Mouse (Mus musculus): ENCODE data around the gene Pak4. TPM values are rescaled to one million over a fixed set of nuclear protein-coding genes. Genes with fewer than 3 reads are reported as not detected.

Gene Pak4
- polyA plus RNA-seq, 1 experiment = 10.5 TPM

DNA sequence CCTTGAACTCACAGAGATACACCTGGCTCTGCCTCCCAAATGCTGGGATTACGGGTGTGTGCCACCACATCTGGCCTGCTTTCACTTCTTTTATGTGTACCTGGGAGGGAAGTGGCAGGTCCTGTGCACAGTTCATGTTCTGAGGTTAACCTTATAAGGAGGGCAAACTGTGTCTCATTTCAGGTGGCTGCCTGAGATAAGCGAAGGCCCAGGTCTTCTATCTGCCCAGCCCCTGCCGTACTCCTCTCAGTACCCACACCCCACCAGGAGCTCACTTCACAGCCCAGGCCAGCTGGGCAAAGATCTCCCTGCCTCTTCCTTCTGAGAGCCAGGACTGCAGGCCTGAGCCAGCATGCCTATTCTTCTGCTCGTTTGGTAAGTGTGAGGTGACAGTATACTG, 16.3 kb downstream of the Pak4 start:
- no peak for TF ChIP-seq CTCF (IDR thresholded peaks at IDR 0.05; ENCODE audit: borderline replicate concordance, insufficient read depth, low read length)
- no peak for TF ChIP-seq POLR2A (IDR thresholded peaks at IDR 0.05; ENCODE audit: low read depth, low read length)

GRCm38 (mm10) chr7:28579826-28580225, 18.2 kb downstream of the Pak4 start:
- H3K4me3 ChIP-seq (ENCODE audit: insufficient read depth, low read length) = no peak overlapping the region
- no peak overlapping the region for H3K27ac ChIP-seq (ENCODE audit: insufficient read depth, low read length)
- H3K4me1 ChIP-seq (ENCODE audit: control insufficient read depth, insufficient read depth, low read length) = peaks cover 13% of the 10 kb centered on the region; the same call in 1 of the 2 replicates
- TF ChIP-seq POLR2A (IDR thresholded peaks at IDR 0.05; ENCODE audit: low read depth, low read length) (no peak), CTCF (IDR thresholded peaks at IDR 0.05; ENCODE audit: borderline replicate concordance, insufficient read depth, low read length) (no peak)

More for the DNA sequence above, 16.3 kb downstream of the Pak4 start:
- no peak overlapping the region for H3K4me3 ChIP-seq (ENCODE audit: insufficient read depth, low read length)
- no peak overlapping the region for H3K27ac ChIP-seq (ENCODE audit: insufficient read depth, low read length)
- peaks cover 13% of the 10 kb centered on the region for H3K4me1 ChIP-seq (ENCODE audit: control insufficient read depth, insufficient read depth, low read length)

DNA sequence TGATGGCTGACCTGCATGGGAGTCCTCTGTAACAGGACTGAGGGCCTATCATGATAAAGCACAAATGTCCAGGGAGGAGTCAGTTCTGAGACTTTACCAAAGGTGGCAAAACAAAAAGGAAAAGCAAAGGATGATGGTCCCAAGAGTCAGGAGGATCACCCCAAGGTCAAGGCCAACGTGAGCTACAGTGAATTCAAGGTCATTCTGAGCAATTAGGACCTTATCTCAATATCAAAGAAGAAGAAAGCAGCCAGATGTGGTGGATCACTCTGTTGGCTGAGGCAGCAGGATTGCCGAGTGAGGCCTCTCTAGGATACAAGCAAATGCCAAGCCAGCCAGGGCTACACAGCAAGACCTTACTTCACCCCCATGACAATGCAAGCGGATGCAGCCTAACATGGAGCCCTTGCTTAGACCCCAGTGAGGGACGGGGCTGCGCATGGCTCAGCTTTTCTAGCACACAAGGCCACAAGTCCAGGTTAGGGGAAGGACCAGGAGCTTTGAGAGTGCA, 19.4 kb downstream of the Pak4 start:
- Histone ChIP-seq H3K27ac (ENCODE audit: insufficient read depth, low read length) (no peak overlapping the region), H3K4me1 (ENCODE audit: control insufficient read depth, insufficient read depth, low read length) (peaks cover 13% of the 10 kb centered on the region; the same call in 1 of the 2 replicates), H3K4me3 (ENCODE audit: insufficient read depth, low read length) (no peak overlapping the region)
- no peak for TF ChIP-seq CTCF (IDR thresholded peaks at IDR 0.05; ENCODE audit: borderline replicate concordance, insufficient read depth, low read length)
- TF ChIP-seq POLR2A (IDR thresholded peaks at IDR 0.05; ENCODE audit: low read depth, low read length) = no peak

GRCm38 (mm10) chr7:28577826-28578542, 20.0 kb downstream of the Pak4 start:
- no peak for TF ChIP-seq POLR2A (IDR thresholded peaks at IDR 0.05; ENCODE audit: low read depth, low read length)
- TF ChIP-seq CTCF (IDR thresholded peaks at IDR 0.05; ENCODE audit: borderline replicate concordance, insufficient read depth, low read length) = no peak
- Histone ChIP-seq H3K4me1 (ENCODE audit: control insufficient read depth, insufficient read depth, low read length) (peaks cover 13% of the 10 kb centered on the region; the same call in 1 of the 2 replicates), H3K27ac (ENCODE audit: insufficient read depth, low read length) (no peak overlapping the region), H3K4me3 (ENCODE audit: insufficient read depth, low read length) (no peak overlapping the region)

DNA sequence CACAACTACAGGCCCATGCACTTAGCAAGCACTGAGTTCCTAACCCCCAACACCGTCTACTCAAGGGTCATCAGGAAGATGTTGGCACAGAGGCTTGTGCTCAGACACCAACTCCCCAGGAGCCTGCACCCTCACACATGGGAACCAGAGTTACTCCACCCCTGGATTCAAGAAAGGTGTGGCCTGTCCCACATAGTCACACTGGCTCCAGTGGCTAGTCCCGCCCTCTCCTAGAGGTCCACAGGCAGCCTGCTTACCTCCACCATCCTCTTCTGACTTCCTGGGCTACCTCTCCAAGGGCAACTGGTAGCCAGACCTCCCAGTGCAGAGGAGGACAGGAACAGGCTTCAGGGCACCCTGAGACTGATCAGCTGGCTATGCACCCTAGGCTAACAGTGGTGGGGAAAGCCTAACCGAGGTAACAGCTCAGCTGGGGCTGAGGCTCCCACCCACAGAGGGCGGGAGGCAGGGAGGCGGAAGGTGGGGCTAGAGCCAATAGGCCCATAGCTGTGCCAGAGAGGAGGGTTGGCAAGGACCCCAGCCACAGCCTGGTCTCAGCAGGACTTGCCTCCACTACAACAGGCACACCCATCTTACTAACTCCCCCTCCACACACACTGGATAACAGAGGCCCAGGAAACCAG, 21.6 kb downstream of the Pak4 start:
- no peak overlapping the region for H3K27ac ChIP-seq (ENCODE audit: insufficient read depth, low read length)

GRCm38 (mm10) chr7:28575597-28575996, 22.4 kb downstream of the Pak4 start:
- no peak overlapping the region for H3K4me3 ChIP-seq (ENCODE audit: insufficient read depth, low read length)
- H3K4me1 ChIP-seq (ENCODE audit: control insufficient read depth, insufficient read depth, low read length) = peaks cover 13% of the 10 kb centered on the region; the same call in 1 of the 2 replicates
- TF ChIP-seq POLR2A (IDR thresholded peaks at IDR 0.05; ENCODE audit: low read depth, low read length) = no peak
- TF ChIP-seq CTCF (IDR thresholded peaks at IDR 0.05; ENCODE audit: borderline replicate concordance, insufficient read depth, low read length) = no peak
- H3K27ac ChIP-seq (ENCODE audit: insufficient read depth, low read length) = no peak overlapping the region

More for the DNA sequence above, 21.6 kb downstream of the Pak4 start:
- TF ChIP-seq CTCF (IDR thresholded peaks at IDR 0.05; ENCODE audit: borderline replicate concordance, insufficient read depth, low read length) = no peak
- no peak for TF ChIP-seq POLR2A (IDR thresholded peaks at IDR 0.05; ENCODE audit: low read depth, low read length)
- no peak overlapping the region for H3K4me3 ChIP-seq (ENCODE audit: insufficient read depth, low read length)
- peaks cover 13% of the 10 kb centered on the region; the same call in 1 of the 2 replicates for H3K4me1 ChIP-seq (ENCODE audit: control insufficient read depth, insufficient read depth, low read length)

DNA sequence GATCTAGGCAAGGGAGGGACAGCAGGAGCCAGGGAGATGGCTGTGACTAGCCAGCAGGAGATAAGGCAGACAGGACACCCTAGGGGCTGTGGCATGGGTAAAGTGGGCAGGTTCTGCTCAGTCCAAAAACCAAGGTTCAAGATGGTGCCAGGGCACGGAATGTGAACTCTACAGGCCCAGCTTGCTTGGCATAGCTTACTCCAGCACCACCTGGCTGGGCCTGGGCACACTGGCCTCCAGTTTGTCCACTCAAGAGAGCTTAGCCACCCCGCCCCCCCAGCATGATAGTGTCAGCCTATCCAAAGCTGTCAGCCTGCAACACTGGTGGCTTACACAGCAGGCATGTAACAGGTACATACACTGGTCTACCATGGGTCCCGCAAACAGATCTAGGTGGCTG, 24.7 kb downstream of the Pak4 start:
- no peak overlapping the region for H3K4me3 ChIP-seq (ENCODE audit: insufficient read depth, low read length)
- peaks cover 12% of the 10 kb centered on the region; the same call in 1 of the 2 replicates for H3K4me1 ChIP-seq (ENCODE audit: control insufficient read depth, insufficient read depth, low read length)
- TF ChIP-seq POLR2A (IDR thresholded peaks at IDR 0.05; ENCODE audit: low read depth, low read length) (no peak), CTCF (IDR thresholded peaks at IDR 0.05; ENCODE audit: borderline replicate concordance, insufficient read depth, low read length) (no peak)
- H3K27ac ChIP-seq (ENCODE audit: insufficient read depth, low read length) = no peak overlapping the region

GRCm38 (mm10) chr7:28572689-28573088, 25.3 kb downstream of the Pak4 start:
- TF ChIP-seq CTCF (IDR thresholded peaks at IDR 0.05; ENCODE audit: borderline replicate concordance, insufficient read depth, low read length) = no peak
- no peak for TF ChIP-seq POLR2A (IDR thresholded peaks at IDR 0.05; ENCODE audit: low read depth, low read length)
- H3K4me3 ChIP-seq (ENCODE audit: insufficient read depth, low read length) = no peak overlapping the region
- no peak overlapping the region for H3K27ac ChIP-seq (ENCODE audit: insufficient read depth, low read length)
- peaks cover 7% of the 10 kb centered on the region; the same call in 1 of the 2 replicates for H3K4me1 ChIP-seq (ENCODE audit: control insufficient read depth, insufficient read depth, low read length)

DNA sequence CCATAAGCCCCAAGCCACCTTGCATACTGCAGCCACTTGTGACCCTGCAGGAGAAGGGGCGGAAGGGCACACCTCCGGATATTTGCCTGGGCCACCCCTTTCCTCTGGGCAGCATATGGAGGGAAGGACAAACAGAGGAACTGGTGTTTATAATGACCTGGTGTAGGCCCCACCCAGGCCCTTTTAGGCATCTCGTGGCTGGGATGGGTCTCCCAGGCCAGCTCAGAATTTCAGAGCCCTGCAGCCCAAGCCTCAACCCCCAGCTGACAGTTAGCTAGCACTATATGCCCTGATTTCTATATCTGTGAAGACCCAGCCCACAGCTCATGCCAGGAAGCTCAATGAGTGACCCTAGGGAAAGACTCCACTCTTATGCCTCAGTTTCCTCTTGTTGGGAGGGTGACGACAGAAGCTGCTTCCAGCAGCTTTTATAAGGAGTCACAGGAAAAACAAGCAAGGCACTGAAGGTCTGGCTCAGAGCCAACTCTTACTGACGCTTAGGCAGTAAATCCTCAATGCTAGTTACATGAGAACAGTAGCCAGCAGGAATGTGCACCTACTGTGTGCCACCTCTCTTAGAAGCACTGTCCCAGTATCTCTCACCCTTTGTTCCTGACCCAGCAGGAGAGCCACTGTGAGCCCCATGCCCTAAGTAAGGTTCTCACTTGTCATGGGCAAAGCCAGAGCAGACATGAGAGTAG, 26.9 kb downstream of the Pak4 start:
- no peak overlapping the region for H3K27ac ChIP-seq (ENCODE audit: insufficient read depth, low read length)
- no peaks in the 10 kb centered on the region for H3K4me1 ChIP-seq (ENCODE audit: control insufficient read depth, insufficient read depth, low read length)
- TF ChIP-seq POLR2A (IDR thresholded peaks at IDR 0.05; ENCODE audit: low read depth, low read length) = no peak
- no peak for TF ChIP-seq CTCF (IDR thresholded peaks at IDR 0.05; ENCODE audit: borderline replicate concordance, insufficient read depth, low read length)
- H3K4me3 ChIP-seq (ENCODE audit: insufficient read depth, low read length) = no peak overlapping the region
